Mouse (Mus musculus): ENCODE measurements around the gene Pnpla6.
"Not testable (repeated sequence)": the region's sequence is repeated elsewhere in the genome, so short reads cannot be mapped to it uniquely, and the experiment has no call there.

Pnpla6 gene

DNA sequence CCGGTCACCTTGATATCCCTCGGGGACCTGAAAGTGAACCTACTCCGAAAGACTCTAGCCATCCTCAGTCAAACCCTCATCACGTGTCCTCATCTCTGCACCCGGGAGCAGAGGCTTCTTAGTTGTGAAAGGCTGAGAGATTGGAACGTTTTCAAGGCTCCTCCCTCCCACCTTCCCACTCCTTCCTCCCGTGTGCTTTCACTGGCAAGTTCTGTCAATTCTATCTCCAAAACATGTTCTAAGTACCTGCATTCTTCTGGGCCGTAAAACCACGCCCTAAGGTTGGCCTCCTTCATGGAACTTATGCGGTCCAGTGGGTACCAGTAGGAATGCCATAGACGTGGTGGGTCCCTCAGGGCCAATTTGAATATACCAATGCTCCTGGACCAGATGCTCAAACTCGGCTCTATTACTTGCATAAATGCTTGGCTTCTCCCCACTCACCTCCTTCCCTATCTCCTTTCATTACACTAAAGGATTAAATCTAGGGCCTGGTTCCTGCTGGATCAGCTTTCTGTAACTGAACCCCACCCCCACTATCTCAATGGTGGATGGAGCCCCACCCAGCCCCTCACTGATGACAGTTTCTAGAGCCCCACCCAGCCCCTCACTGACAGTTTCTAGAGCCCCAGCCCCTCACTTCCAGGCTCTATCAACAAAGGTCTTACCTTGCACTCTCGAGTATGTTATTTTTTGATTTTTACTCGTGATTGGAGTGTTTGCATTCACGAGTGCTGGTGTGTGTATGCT is 61.2 kb downstream of the Pnpla6 start:
- no peak for DNase-seq (ENCODE audit: low spot score in 2 of 2)

- peak in 1 of 2 experiments; percentile 33 for DNase-seq (ENCODE audit: low spot score in 2 of 2)
Measured at GRCm38 (mm10) chr8:3579390-3580364, 64.5 kb downstream of the Pnpla6 start.

DNA sequence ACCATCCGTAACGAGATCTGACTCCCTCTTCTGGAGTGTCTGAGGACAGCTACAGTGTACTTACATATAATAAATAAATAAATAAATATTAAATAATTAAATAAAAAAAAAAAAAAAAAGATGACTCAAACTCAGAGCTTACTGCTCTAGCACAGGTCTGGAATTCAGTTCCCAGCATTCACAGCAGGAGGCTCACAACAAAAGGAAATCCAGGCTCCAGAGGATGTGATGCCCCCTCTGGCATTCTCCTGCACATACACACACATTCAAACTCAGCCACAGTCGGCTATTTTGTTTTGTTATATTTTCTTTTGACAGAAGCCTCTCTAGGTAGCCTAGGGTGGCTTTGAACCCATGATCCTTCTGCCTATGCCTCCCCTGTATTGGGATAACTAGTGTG is 66.8 kb downstream of the Pnpla6 start:
- not testable (repeated sequence) for DNase-seq (ENCODE audit: low spot score in 2 of 2)

DNA sequence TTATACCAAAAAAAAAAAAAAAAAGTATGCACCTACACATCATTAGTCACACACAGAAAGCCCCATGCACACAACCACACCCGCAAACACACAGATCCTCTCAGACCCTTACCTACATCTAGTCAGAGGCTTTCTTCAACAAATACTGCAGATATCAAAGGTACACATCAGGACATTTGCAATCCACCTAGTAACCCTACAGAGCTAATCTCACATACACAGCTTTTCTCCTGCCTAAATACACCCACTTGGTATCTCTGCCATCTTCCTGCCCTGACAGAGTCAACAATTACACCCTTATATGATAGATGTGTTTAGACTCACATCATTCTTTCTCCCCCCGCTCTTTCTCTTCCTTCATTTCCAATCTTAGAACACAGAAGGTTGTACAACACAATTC is 71.3 kb downstream of the Pnpla6 start:
- no peak for DNase-seq (ENCODE audit: low spot score in 2 of 2)

- no peak for DNase-seq (ENCODE audit: low spot score in 2 of 2)
Measured at GRCm38 (mm10) chr8:3586993-3587390, 71.8 kb downstream of the Pnpla6 start, which contains the start of gene Camsap3. Camsap3 (plus strand) TSS chr8:3587293.

GRCm38 (mm10) chr8:3587391-3588257 is 72.4 kb downstream of the Pnpla6 start:
- DNase-seq (ENCODE audit: low spot score in 2 of 2) = peak; percentile 67 to 74

DNA sequence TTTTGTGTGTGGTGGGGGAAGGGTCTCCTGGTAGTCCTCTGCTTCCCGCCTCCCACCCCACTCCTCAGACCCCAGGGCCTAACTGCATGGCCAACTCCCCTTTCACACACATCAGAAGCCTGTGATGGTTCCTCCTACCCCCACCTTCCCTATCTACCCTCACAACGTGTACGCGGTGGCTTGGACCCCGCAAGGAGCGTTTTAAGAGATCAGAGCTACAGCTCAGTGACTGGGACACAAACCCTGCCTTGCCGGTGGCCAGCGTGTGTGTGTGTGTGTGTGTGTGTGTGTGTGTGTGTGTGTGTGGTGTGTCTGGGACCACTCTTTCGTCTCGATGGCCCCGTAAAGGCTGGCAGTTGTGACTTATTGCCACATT is 73.1 kb downstream of the Pnpla6 start:
- no peak for DNase-seq (ENCODE audit: low spot score in 2 of 2)

GRCm38 (mm10) chr8:3593470-3593869 is 78.3 kb downstream of the Pnpla6 start:
- DNase-seq (ENCODE audit: low spot score in 2 of 2) = no peak

Measured in urinary bladder, postnatal 36 days (tissue).